Mouse (Mus musculus) common myeloid progenitor, adult 5-6 weeks (primary cell): ENCODE data around the gene Klhl28. TPM values are rescaled to one million over a fixed set of nuclear protein-coding genes. Genes with fewer than 3 reads are reported as not detected.

ENCODE experiments used
- ATAC-seq: replicated peaks from 2 replicates; pipeline ENCODE4 v1.8.0; 2016; ENCODE audit warnings: low read depth, mild to moderate bottlenecking, moderate TSS enrichment, inconsistent platforms; ENCODE audit not compliant: poor library complexity, severe bottlenecking
- total RNA-seq: library from RNA; stranded (forward); fragments of 200-1000, 187-1606 nt; gene quantifications from 2 replicates; pipeline ENCODE4 v1.2.3, GENCODE M21; 2017

Gene Klhl28
- 12.1 and 18.8 TPM in 2 replicates for total RNA-seq

GRCm38 (mm10) chr12:64965124-64966026 lies at the start of gene Klhl28, which contains the start of gene Togaram1:
Gene Klhl28 (minus strand): TSS chr12:64965534.
Gene Togaram1 (plus strand): TSS chr12:64965804.
- ATAC-seq = peak; percentile 92

DNA sequence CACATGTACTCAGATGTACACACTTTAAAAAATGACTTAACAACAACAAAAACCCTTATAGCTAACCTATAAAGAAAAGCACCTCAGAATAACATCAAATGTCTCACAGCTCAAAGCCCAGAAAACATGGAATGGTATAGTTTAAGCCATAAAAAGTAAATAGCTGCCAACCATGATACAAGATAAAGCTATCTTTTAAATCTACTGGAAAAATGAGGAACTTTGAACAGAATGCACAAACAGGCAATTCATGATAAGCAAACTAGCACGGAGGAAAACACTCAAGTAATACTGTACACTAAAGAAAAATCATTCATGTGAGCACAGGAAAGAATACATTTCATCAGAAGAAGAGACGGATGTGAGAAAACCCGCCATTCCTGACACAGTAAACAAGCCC lies 42.4 kb upstream of the Klhl28 start:
- ATAC-seq = no peak

GRCm38 (mm10) chr12:64977518-64977917 lies 12.2 kb upstream of the Klhl28 start:
- no peak for ATAC-seq

DNA sequence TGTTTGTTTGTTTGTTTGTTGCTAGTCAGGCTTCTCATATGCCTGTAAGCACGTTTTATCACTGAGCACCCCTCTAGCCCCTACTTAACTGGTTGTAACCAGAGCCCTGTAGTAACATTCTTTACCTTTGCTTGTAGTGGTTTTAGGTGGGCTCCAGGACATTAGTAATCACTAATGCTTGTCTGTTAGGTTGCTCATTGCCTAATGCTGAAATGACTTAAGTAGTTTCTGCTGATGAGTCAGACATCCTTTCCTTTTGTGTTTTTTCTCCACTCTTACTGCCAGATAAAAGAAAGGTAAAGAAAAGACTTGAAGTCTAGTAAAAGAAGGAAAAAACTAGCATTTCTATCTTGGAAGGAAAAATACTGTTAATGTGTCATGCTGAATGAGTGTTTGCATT lies 10.9 kb upstream of the Klhl28 start:
- ATAC-seq = 0 out of 2 replicates have a peak, but pooled peaks have one; percentile 5

GRCm38 (mm10) chr12:64975558-64975957 lies 10.2 kb upstream of the Klhl28 start:
- ATAC-seq = peak; percentile 96

DNA sequence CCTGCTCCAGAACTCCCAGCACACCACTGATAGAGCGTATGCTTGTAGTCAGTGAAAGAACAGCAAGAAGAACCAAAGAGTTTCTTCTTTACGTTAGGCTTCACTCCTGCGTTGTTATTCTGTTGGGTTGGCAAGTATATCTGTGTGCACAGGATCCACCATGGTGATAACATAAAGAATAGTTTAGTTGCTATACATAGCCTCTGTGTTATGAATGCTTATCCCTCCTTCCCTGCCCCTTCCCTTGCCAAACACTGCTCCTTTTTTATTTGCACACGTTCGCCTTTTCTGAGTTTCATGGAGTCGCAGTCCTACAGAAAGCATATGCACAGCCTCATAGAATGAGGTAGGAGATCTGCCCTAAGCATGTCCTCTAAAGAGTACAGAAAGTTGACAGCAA lies 6.7 kb upstream of the Klhl28 start:
- ATAC-seq = no peak

GRCm38 (mm10) chr12:64971399-64971798 lies 6.1 kb upstream of the Klhl28 start:
- no peak for ATAC-seq

DNA sequence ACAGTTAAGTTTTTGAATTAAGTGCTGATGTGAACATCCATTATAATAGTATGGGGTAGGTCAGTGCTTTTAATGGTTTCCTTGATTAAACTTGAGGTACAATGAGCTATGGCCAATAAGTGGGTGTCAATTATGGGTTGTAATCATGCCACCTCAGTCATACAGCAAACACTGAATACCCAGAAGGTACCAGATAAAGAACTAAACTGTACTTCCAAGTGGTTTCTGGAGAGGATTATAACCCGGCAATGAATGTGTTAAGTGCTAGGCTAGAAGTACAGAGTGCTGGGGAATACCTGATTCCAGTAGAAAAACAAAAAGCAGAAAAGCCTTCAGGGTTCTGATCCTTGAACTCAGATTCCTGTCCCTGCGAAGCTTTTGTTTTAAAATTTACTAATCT lies 2.7 kb upstream of the Klhl28 start:
- no peak for ATAC-seq

GRCm38 (mm10) chr12:64967470-64967869 lies 2.1 kb upstream of the Klhl28 start:
- ATAC-seq = no peak

DNA sequence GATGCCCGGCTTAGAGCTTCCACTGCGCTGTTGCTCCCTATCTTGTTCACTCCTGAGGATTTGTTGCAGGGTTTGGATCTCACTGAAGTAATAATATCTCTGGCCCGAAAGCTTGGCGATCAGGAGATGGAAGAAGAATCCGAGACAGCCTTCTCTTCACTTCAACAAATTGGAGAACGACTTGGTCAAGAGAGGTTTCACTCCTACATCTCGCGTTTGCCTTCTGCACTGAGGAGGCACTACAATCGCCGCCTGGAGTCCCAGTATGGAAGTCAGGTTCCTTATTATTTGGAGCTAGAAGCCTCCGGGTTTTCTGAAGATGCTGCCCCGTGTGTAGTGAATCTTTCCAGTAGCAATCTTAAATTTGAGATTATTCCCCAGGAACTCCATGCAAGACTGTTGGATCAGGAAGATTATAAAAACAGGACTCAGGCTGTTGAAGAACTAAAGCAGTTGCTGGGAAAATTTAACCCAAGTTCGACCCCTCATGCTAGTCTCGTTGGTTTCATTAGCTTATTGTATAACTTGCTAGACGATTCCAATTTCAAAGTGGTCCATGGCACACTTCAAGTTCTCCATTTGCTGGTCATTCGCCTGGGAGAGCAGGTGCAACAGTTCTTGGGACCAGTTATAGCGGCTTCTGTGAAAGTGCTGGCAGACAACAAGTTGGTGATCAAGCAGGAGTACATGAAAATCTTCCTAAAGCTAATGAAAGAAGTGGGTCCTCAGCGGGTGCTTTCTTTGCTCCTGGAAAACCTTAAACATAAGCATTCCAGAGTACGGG lies 1.5 kb upstream of the Klhl28 start:
- ATAC-seq = no peak; the same call in 1 of the 2 replicates

- ATAC-seq = peak; percentile 9
Measured at GRCm38 (mm10) chr12:64966101-64966631, 832 bp upstream of the Klhl28 start.

DNA sequence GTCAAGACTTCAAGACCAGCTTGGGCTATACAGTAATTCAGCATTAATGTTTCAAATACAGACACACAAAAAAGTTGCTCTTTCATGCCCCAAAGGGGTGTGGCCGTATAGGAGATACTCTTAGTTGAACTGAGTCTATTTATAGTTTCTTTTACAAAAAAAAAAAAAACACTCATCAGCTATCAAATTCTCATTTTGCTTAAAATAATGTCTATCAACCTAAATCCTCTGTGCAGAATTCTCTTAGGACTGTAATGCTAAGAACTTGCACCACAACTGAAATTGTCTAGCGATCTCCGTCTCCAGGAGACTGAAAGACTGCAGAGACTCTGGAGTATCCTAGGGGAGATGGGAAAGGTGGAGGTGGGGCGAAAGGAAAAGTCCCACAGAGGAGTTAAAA lies 774 bp downstream of the Klhl28 start:
- no peak for ATAC-seq

DNA sequence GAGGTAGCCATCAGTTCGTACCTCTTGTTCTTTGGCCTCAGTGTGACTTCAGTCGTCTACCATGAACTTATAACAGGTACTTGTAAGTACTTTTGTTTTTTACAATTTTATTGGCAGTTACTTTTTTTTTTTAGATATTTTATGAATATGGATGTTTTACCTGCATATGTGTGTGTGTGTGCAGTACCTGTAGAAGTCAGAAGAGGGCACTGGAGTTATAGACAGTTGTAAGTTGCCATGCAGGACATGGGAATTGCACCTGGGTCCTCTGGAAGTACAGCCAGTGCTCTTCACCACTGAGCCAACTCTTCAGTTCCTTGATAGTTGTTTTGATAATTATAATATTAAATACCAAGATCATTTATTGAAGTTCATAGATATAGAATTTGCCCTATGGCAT lies 27.8 kb downstream of the Klhl28 start:
- ATAC-seq = peak; percentile 93

DNA sequence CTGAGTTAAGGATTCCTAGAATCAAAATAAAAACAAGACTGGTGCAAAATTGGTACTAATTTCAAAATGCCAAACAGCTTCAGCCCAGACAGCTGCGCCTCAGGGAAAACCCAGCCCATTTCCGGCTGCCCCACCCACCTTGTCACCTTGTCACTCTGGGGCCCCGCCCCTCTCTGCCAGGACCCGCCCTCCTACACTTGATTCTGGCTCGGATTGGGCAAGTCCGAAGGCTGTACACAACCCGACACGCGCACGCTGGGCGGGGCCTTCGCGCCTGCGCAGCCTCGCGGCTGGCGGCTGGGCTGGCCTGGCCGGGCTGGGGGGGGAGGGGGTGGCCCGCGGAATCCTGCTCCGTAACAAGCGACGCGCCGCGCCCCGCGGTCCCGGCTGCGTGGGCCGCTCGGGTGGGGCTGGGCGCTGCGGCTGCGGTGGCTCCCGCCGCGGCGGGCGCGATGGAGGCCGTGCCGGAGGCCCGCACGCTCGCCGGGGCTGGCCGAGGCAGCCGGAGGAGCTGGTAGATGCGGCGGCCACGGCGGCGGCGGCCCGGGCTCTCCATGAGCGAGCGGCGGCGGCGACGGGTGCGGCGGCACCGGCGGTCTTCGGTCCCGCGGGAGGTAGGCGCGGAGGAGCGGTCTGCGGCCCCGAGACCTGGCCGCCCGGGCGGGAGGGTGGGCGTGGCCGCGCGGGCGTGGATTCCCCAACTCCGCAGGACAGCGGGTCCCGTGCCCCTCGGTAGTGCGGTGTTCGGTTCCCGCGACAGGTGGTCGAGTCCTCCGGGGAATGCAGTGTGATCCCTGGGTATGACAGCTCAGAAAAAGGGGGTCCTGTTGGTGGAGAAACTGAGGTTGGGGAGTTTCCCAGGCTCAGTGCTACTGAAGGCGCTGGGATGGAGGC lies 47.5 kb downstream of the Klhl28 start, which contains the start of gene Gm527:
TSS of gene Gm527 (plus strand) at position 329 of the 894 bp plus-strand sequence.
- ATAC-seq = peak; percentile 100

DNA sequence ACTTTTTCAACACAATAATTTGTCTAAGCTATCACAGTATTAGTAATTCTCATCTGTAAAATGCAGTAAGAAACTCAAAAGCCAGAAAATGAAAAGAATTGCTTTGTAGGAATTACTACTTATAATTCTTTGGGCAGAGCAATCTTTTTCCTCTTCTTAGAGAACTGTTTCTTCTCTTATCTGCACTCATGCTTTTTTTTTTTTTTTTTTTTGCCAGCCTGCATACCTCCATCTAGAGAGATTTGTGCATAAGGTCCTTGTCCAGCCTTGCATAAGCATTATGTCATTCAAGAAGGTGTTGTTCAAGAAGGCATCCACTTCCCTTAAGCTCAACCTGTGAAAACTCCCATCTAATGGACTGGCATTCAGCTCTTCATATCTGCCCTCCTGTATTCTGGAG lies 48.6 kb downstream of the Klhl28 start:
- no peak for ATAC-seq

- ATAC-seq = no peak
Measured at GRCm38 (mm10) chr12:64912996-64913395, 52.3 kb downstream of the Klhl28 start.

GRCm38 (mm10) chr12:64903186-64903585 lies 62.1 kb downstream of the Klhl28 start:
- ATAC-seq = no peak

DNA sequence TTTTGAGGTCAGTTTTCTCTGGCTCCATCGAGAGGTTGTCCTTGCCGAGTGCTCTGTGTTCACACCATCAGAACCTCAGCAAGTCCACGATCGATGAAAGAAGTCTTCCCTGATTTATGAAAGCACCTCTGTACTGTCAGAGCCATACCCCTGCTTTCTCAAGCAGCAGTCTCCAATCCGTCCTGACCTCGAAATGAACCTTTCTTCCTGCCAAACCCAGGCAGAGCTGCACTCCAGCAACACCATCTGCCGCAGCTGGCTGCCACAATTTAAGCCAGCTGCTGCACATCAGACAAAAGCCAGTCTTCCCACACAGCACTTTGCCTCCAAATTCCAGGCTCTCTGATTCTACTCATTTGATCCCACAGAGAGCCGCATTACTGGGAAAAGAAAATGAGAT lies 62.8 kb downstream of the Klhl28 start:
- no peak for ATAC-seq

DNA sequence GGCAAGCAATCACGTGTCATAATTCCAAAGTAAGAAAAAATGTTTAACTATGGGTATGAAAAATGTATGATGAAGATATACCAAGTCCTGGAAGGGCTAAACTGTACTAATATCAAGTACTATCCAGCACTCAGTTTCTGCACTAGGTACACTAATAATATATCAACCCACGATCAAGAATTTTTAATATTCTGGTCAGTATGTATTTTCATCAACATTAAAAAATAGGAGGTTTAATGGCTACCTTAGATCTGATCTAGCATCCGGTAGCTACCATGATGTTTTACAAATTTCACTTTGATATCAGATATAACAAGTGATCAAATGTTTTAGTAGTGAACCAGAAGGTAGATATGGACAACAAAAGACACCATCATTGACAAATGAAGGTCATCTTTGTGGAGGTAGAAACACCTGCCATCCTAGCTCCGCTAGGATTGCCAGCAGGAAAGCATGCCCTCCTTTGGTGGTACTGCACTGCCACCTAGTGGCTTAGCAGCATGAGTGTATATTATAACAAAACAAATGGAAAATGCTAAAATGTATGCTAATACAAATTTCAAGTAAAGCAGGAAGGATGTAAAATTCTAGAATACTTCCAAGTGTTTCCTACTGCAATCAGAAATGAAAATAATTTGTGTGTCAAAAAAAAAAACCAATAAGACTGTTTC lies 68.1 kb downstream of the Klhl28 start:
- ATAC-seq = peak; percentile 89
